Mouse (Mus musculus) cerebellum, adult 2 months (tissue): ENCODE measurements at regions not wholly inside any gene's neighbourhood (a gene's known extent, or its start where the extent isn't known, plus 50 kb on each side); places are given as distances from the start of the nearest gene placed in this dataset.

Source experiments
- CTCF ChIP-seq: fragments of 200-500 bp; IDR thresholded peaks from 2 replicates; pipeline ENCODE4 v1.5.1; 2011; ENCODE audit warnings: low read depth, mild to moderate bottlenecking, control low read depth, low read length, moderate library complexity, borderline replicate concordance; ENCODE audit not compliant: insufficient read depth
- POLR2A ChIP-seq: fragments of 200-500 bp; IDR thresholded peaks from 2 replicates; pipeline ENCODE4 v1.6.1; 2011; ENCODE audit warnings: low read length, control low read depth, borderline replicate concordance; ENCODE audit not compliant: insufficient read depth

GRCm38 (mm10) chr7:137619286-137619789 lies 181.9 kb downstream of the Glrx3 start:
- TF ChIP-seq CTCF (no peak), POLR2A (no peak)
